Mouse (Mus musculus): ENCODE results near the gene Pnmal1. TPM values are rescaled to one million over a fixed set of nuclear protein-coding genes. Genes with fewer than 3 reads are reported as not detected.
A peak's percentile ranks its signal among the peaks of the same experiment; 100 is the strongest.

The Pnmal1 gene
- 2.7 and 2.9 TPM in 2 replicates for polyA plus RNA-seq (2015; fragmentation: Nextera tagmentation; extraction: Ambion mirVana)

DNA sequence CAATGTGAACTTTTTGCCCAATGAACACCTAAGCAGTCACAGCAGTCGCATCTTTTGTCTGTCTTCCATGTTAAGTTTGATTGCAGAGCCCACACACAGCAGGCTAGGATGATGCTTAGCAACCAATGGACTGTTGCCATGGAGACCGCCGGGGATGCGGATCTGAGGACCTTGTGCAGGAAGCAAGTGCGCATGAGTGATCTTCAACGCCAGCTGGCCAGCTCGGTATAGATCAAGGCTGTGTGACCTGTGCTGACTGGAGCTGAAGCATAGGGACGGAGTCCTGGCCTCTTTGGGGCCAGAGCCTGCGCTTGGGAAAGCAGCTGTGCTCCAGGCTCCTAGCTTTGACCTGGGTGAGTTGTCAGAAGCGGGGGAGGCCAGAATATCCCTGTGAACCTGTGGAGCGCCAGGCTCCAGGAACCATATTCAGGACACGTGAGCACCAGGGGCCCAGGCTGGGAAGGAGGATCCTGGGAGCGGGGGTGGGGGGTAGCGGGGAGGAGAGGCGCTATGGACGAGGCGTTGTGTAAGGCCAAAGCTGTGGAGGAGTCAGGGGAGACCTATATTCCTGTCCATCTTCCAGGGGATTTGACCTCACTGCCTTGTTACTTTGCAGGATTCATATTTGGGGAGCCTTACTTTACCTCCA, at the start of gene Pnmal1:
Gene Pnmal1, plus strand, starts transcription at position 141 of the 649 bp plus-strand sequence.
- Histone ChIP-seq H3K27ac (ENCODE audit: low read length) (no peak within 1 kb of the TSS), H3K4me1 (ENCODE audit: control insufficient read depth, insufficient read depth, low read length) (peaks cover 9% of the 10 kb centered on the region), H3K4me3 (ENCODE audit: low read length) (no peak within 1 kb of the TSS), H3K36me3 (ENCODE audit: control insufficient read depth, insufficient read depth, low read length) (no peaks in the 10 kb centered on the region), H3K4me2 (ENCODE audit: low read depth, low read length) (no peak within 1 kb of the TSS), H3K9ac (ENCODE audit: low read depth, low read length) (no peak within 1 kb of the TSS), H3K27me3 (replicated peaks; ENCODE audit: control insufficient read depth, insufficient read depth, low read length) (no peaks in the 10 kb centered on the region), H3K9me3 (ENCODE audit: control insufficient read depth, low read length) (no peaks in the 10 kb centered on the region)
- WGBS = 20% methylated on average over 17 of the region's 17 CpGs
- peak; percentile 70 for ATAC-seq

DNA sequence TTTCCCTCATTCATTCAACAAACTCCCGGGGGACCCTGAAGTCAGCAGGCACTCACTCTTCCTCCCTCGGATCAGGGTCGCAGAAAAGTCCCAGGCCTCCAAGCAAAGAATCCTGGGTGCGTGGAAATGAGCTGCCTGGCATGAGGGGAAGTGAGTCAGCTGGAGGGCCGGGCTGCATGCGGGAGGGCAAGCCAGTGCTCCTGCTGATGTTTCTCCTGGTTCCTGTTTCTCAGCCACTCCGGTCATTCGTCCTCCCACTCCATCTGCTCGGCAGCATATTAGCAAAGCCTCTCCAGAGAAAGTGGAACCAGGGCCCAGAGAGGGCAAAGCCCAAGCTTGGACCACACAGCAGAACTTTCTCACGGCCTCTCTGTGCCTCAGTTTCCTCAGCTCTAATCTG, 49.6 kb upstream of the Pnmal1 start:
- no peak overlapping the region for H3K4me2 ChIP-seq (ENCODE audit: low read depth, low read length)
- peaks cover 35% of the 10 kb centered on the region for H3K4me1 ChIP-seq (ENCODE audit: control insufficient read depth, insufficient read depth, low read length)
- ATAC-seq = no peak
- H3K9me3 ChIP-seq (ENCODE audit: control insufficient read depth, low read length) = no peaks in the 10 kb centered on the region
- no peak overlapping the region for H3K9ac ChIP-seq (ENCODE audit: low read depth, low read length)
- peaks cover 6% of the 10 kb centered on the region for H3K36me3 ChIP-seq (ENCODE audit: control insufficient read depth, insufficient read depth, low read length)
- no peak overlapping the region for H3K4me3 ChIP-seq (ENCODE audit: low read length)
- whole genome bisulfite sequencing = 41% methylated on average over 10 of the region's 10 CpGs
- no peak overlapping the region for H3K27ac ChIP-seq (ENCODE audit: low read length)
- 0 out of 2 replicates have a peak, but pooled peaks cover 2% of the 10 kb centered on the region for H3K27me3 ChIP-seq (replicated peaks; ENCODE audit: control insufficient read depth, insufficient read depth, low read length)

- no peak overlapping the region for H3K4me2 ChIP-seq (ENCODE audit: low read depth, low read length)
- no peak for ATAC-seq
- H3K9me3 ChIP-seq (ENCODE audit: control insufficient read depth, low read length) = no peaks in the 10 kb centered on the region
- 0 out of 2 replicates have a peak, but pooled peaks cover 2% of the 10 kb centered on the region for H3K27me3 ChIP-seq (replicated peaks; ENCODE audit: control insufficient read depth, insufficient read depth, low read length)
- H3K4me1 ChIP-seq (ENCODE audit: control insufficient read depth, insufficient read depth, low read length) = peaks cover 19% of the 10 kb centered on the region
- no peak overlapping the region for H3K27ac ChIP-seq (ENCODE audit: low read length)
- H3K36me3 ChIP-seq (ENCODE audit: control insufficient read depth, insufficient read depth, low read length) = peaks cover 20% of the 10 kb centered on the region
- WGBS = 85% methylated on average over 3 of the region's 3 CpGs
- no peak overlapping the region for H3K4me3 ChIP-seq (ENCODE audit: low read length)
- H3K9ac ChIP-seq (ENCODE audit: low read depth, low read length) = no peak overlapping the region
These were observed 47.6 kb upstream of the Pnmal1 start for GRCm38 (mm10) chr7:16911904-16912303.

- H3K4me2 ChIP-seq (ENCODE audit: low read depth, low read length) = no peak overlapping the region
- H3K27me3 ChIP-seq (replicated peaks; ENCODE audit: control insufficient read depth, insufficient read depth, low read length) = 0 out of 2 replicates have a peak, but pooled peaks cover 2% of the 10 kb centered on the region
- H3K9me3 ChIP-seq (ENCODE audit: control insufficient read depth, low read length) = no peaks in the 10 kb centered on the region
- no peak for ATAC-seq
- no peak overlapping the region for H3K4me3 ChIP-seq (ENCODE audit: low read length)
- H3K9ac ChIP-seq (ENCODE audit: low read depth, low read length) = no peak overlapping the region
- peaks cover 24% of the 10 kb centered on the region for H3K36me3 ChIP-seq (ENCODE audit: control insufficient read depth, insufficient read depth, low read length)
- 54% methylated on average over 6 of the region's 6 CpGs for WGBS
- H3K27ac ChIP-seq (ENCODE audit: low read length) = no peak overlapping the region
- peaks cover 16% of the 10 kb centered on the region for H3K4me1 ChIP-seq (ENCODE audit: control insufficient read depth, insufficient read depth, low read length)
These were observed 47.1 kb upstream of the Pnmal1 start for GRCm38 (mm10) chr7:16912360-16912759.

DNA sequence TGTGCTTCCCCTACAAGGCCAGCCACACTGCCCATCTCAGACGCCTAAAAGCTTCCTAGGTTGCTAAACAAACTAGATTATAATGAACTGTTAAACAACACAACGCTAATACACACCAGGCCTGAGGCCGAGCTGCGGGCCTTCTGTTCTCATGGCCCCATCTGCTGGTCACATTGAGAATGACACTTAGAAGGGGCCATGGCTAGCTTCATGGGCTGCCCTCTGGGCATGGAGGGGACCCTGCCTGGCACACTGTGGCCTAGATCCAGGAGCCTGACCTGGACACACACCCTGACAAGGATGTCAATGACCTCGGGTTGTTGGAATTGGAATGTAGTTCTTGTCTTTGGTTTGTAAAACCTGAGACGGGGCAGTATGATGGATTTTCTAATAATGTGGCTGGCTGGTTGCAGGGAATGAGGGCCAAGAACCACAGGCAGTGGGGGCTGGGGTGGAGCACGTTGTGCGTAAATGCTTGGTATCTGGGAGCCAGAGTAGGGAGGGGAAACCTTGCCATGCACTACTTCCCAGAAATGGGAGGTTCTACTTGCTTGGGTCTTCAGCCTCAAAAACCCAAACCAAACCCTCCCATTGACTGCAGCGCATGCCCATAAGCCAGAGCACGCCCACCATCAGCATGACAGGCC, 45.5 kb upstream of the Pnmal1 start:
- no peak overlapping the region for H3K4me3 ChIP-seq (ENCODE audit: low read length)
- WGBS = 31% methylated on average over 10 of the region's 10 CpGs
- H3K4me1 ChIP-seq (ENCODE audit: control insufficient read depth, insufficient read depth, low read length) = peaks cover 16% of the 10 kb centered on the region
- H3K36me3 ChIP-seq (ENCODE audit: control insufficient read depth, insufficient read depth, low read length) = peaks cover 30% of the 10 kb centered on the region
- no peaks in the 10 kb centered on the region for H3K27me3 ChIP-seq (replicated peaks; ENCODE audit: control insufficient read depth, insufficient read depth, low read length)
- H3K27ac ChIP-seq (ENCODE audit: low read length) = no peak overlapping the region
- H3K9ac ChIP-seq (ENCODE audit: low read depth, low read length) = no peak overlapping the region
- ATAC-seq = peak; percentile 75
- no peaks in the 10 kb centered on the region for H3K9me3 ChIP-seq (ENCODE audit: control insufficient read depth, low read length)
- H3K4me2 ChIP-seq (ENCODE audit: low read depth, low read length) = no peak overlapping the region

GRCm38 (mm10) chr7:16914453-16915343, 44.8 kb upstream of the Pnmal1 start:
- Histone ChIP-seq H3K36me3 (ENCODE audit: control insufficient read depth, insufficient read depth, low read length) (peaks cover 36% of the 10 kb centered on the region), H3K4me2 (ENCODE audit: low read depth, low read length) (no peak overlapping the region), H3K27ac (ENCODE audit: low read length) (0 out of 2 replicates have a peak overlapping the region, but pooled peaks have one; percentile 18), H3K4me1 (ENCODE audit: control insufficient read depth, insufficient read depth, low read length) (peaks cover 17% of the 10 kb centered on the region), H3K9me3 (ENCODE audit: control insufficient read depth, low read length) (no peaks in the 10 kb centered on the region), H3K27me3 (replicated peaks; ENCODE audit: control insufficient read depth, insufficient read depth, low read length) (no peaks in the 10 kb centered on the region), H3K4me3 (ENCODE audit: low read length) (no peak overlapping the region), H3K9ac (ENCODE audit: low read depth, low read length) (no peak overlapping the region)
- ATAC-seq = peak; percentile 4; the same call in 1 of the 2 replicates
- WGBS = 83% methylated on average over 18 of the region's 18 CpGs

- H3K9ac ChIP-seq (ENCODE audit: low read depth, low read length) = no peak overlapping the region
- no peaks in the 10 kb centered on the region for H3K9me3 ChIP-seq (ENCODE audit: control insufficient read depth, low read length)
- no peak overlapping the region for H3K27ac ChIP-seq (ENCODE audit: low read length)
- ATAC-seq = no peak
- H3K4me3 ChIP-seq (ENCODE audit: low read length) = no peak overlapping the region
- peaks cover 24% of the 10 kb centered on the region for H3K4me1 ChIP-seq (ENCODE audit: control insufficient read depth, insufficient read depth, low read length)
- H3K27me3 ChIP-seq (replicated peaks; ENCODE audit: control insufficient read depth, insufficient read depth, low read length) = no peaks in the 10 kb centered on the region
- WGBS = 89% methylated on average over 32 of the region's 32 CpGs
- H3K4me2 ChIP-seq (ENCODE audit: low read depth, low read length) = no peak overlapping the region
- peaks cover 36% of the 10 kb centered on the region for H3K36me3 ChIP-seq (ENCODE audit: control insufficient read depth, insufficient read depth, low read length)
These were observed 43.8 kb upstream of the Pnmal1 start for GRCm38 (mm10) chr7:16915461-16916340.

DNA sequence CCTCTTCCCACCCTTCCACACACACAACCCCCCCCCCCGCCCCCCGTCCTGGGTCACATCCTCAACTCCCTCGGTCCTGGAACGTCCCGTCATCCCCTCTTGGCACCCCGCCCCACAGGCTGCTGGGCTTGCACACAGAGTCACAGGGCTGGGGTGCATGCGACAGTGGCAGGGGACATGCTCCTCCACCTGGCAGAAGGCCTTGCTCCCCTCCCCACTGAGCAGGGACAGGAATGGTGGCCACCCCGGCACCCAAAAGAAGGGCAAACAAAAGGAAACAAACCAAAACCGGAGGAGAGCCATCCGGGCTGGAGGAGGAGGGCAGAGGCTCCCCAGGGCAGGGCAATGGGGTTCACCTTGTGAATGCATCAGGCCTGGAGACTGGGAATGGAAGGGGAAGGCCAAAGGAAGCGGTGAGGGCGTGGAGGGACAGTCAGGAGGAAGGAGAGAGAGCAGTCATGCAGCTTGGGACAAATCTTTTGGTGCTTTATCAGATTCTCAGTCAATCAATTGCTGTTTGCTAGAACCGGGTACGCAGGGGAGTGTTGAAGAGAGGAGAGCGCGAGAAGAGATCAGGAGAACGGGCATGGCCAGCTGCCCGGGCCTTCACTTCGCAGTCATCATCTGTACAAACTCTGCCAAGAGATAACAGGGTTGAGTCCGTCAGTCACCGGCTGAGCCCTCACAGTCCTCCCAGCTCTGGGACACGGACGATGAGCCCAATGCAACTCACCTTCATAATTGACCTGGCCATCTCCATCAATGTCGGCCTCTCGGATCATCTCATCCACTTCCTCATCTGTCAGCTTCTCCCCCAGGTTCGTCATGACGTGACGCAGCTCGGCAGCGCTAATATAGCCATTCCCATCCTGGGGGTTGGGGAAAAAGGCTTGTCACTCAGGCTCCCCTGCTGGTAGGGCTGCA, 42.9 kb upstream of the Pnmal1 start:
- no peak for ATAC-seq
- H3K9me3 ChIP-seq (ENCODE audit: control insufficient read depth, low read length) = no peaks in the 10 kb centered on the region
- H3K4me2 ChIP-seq (ENCODE audit: low read depth, low read length) = no peak overlapping the region
- no peak overlapping the region for H3K27ac ChIP-seq (ENCODE audit: low read length)
- H3K36me3 ChIP-seq (ENCODE audit: control insufficient read depth, insufficient read depth, low read length) = peaks cover 40% of the 10 kb centered on the region
- no peaks in the 10 kb centered on the region for H3K27me3 ChIP-seq (replicated peaks; ENCODE audit: control insufficient read depth, insufficient read depth, low read length)
- WGBS = 78% methylated on average over 30 of the region's 30 CpGs
- H3K4me3 ChIP-seq (ENCODE audit: low read length) = no peak overlapping the region
- H3K9ac ChIP-seq (ENCODE audit: low read depth, low read length) = no peak overlapping the region
- H3K4me1 ChIP-seq (ENCODE audit: control insufficient read depth, insufficient read depth, low read length) = peaks cover 33% of the 10 kb centered on the region

Measured in intestine, embryonic 16.5 days (tissue).